Mouse (Mus musculus) frontal cortex, postnatal 36 days (tissue): ENCODE data around the gene Fbxo39.

Experiments
- DNase-seq, 2 experiments: peaks; one replicate each; pipeline ENCODE4 v3.0.0; 2022; ENCODE audit warnings: low spot score in 2 of 2

The Fbxo39 gene

DNA sequence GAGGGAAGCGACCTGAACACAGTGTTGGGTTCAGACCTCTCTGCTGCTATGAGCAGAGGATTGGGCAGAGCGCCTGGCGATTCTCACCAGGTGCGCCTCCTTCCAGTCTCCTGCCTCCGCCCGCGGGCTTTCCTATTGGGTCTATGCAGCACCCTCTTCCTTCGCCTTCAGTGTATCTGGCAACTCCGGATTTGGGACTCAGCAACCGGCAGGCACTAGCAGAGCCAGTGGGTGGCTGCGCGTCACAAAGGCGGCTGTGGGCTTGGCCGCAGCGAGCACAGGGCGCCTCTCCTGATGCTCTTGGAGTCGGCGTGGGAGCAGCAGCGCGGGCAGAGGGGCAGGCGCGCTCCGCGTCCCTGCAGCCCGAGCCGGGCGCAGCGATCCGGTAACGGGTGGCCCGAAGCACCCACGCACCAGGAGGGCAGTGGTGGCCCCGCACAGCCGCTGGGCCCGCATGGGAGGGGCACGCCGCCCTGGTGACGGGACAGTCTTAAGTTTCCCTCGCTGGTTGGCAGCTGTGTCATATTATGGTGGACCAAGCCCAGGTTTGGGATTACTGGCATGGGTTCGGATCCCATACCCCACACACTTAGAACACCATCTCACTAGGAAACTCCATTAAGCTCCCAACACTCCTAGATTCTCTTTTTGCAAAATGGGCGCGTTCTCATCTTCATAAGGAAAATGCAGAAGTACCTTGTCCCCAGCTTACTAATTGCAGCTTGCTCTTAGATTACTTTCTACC is at the start of gene Fbxo39:
Fbxo39 (plus strand) TSS at position 294 of the 745 bp plus-strand sequence.
- peak; percentile 61 to 65 for DNase-seq

DNA sequence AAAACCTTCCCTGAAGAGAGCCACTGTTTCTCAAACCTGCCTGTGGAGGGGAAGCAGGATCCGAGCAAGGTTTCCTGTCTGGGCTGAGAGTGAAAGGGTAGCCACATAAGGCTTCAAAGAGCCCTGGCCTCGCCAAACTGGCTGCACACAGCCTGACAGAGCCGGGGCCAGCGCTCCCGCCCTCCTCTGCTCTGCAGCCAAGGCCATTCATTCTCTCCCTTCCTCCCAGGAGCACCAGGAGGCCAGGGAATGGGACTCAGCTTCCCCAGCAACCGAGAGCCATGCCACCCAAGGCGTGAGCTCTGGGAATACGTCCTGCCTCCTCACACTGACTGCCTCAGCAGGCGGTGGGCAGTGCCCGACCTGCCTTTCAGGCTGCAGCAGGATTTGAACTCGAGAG is 48.8 kb upstream of the Fbxo39 start:
- DNase-seq = peak; percentile 27 to 52

- peak; percentile 58 to 61 for DNase-seq
These were observed 47.9 kb upstream of the Fbxo39 start for GRCm38 (mm10) chr11:72266207-72266959.

DNA sequence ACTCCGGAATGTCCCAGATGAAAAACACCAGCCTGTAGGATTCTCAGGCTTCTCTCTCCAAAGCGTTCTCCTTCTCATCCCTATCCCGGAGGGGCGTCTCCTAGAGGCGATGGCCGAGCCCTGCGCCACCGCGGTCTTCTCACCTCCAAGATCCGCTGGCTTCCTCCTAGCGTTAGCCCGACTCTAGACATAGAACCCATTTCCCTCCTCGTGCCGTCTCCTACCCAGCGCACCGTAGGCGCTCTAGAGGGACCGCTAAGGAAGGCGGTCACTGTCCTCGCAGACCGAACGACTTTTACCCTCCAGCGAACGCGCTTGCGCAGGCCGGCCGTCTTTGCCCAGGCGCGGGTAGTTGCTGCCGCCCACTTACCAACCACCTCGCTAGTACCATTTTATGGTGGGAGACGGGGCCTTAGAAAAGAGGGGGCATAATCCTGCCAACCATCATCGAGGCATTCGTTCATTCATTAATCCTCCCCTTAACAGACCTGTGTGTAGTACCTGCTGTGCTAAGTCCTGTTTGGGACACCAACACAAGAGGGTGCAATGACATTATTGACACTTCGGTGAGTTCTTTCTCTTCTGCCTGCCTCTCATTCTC is 47.2 kb upstream of the Fbxo39 start, which contains the start of gene Slc13a5:
Slc13a5 (minus strand) TSS at position 263 of the 601 bp plus-strand sequence.
- no peak for DNase-seq

- no peak for DNase-seq
These were observed 42.5 kb upstream of the Fbxo39 start for GRCm38 (mm10) chr11:72271761-72272160.

DNA sequence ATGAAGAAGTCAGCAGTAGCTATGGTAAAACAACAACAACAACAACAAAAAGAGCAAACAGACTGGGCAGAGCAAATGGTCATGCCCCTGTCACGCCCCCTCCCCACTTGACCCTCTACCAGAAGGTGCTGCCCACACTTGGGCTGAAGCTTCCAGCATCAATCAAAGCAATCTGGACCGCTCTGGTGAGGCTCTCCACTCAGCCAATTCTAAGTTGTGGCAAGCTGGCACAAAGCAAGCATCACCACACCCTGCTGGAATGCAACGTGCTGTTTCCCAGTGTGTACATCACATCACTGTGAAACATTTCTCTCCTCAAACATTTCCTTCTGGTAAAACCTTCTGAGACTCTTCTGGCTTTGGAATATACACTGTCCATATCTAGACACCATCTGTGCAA is 40.9 kb upstream of the Fbxo39 start:
- peak in 1 of 2 experiments; percentile 18 for DNase-seq

GRCm38 (mm10) chr11:72281143-72281851 is 32.9 kb upstream of the Fbxo39 start:
- DNase-seq = no peak

DNA sequence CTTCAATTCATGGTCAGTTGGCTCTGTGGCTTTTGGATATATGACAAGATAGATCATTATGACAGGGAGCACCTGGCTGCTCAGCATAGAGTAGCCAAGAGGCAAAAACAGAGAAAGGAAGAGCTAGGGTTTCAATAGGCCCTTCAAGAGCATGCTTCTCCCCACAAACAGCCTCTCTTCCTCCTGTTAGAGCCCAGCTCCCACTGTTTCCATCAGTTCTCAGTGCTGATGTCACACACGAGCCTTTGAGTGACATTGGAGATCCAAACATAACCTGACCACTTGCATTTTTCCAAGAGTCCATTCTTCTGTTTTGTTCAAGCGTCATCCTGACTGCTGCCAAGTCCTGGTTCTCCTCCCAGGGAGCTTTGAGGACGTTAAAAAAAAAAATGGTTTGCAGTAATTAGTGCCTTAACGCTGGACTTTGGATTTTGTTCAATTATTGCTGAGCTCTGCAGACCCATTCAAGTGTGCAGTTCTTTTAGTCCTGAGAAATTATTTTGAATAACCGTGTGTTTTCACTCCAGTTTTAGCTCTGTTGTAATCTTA is 32.3 kb upstream of the Fbxo39 start:
- DNase-seq = no peak

GRCm38 (mm10) chr11:72283486-72284224 is 30.6 kb upstream of the Fbxo39 start:
- DNase-seq = no peak

GRCm38 (mm10) chr11:72284532-72285182 is 29.6 kb upstream of the Fbxo39 start:
- peak; percentile 27 to 43 for DNase-seq

DNA sequence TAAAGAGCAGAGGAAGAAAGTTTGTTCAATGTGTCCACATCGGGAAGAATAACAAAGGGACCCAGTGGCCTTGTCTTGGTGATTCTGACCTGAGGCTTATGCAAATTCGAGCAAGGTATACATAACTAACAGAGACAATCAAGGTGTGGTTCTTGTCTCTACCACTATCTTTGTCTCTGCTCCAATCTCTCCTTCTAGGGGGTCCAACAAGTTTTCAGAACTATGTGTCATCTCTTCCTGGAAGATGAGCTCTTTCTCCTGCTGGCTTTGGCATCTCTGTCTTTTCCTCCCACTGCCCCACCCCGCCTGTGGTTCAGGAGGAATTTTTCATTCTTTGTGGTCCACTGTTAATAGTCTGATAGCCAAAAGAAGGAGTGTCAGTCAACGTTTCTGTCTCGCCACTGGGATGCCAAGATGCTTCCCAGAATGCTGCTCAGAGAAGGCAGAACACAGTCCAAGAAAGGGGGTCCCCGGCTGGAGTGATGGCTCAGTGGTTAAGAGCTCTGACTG is 28.2 kb upstream of the Fbxo39 start:
- DNase-seq = no peak

DNA sequence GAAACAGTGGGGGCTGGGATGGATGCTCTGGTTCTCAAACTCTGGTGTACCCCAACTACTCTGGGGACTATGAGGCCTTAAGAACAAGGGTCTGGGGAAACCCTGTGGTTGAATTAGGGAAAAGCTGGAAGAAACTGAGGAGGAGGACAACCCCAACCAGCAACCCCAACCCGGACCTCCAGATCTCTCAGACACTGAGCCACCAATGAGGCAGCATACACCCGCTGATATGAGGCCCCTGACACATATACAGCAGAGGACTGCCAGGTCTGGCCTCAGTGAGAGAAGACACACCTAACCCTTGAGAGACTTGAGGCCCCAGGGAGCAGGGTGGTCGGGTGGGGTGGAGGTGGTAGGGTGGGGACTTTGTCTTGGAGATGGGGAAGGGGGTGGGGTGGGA is 27.6 kb upstream of the Fbxo39 start:
- DNase-seq = no peak

- no peak for DNase-seq
These were observed 27.1 kb upstream of the Fbxo39 start for GRCm38 (mm10) chr11:72287126-72287525.

GRCm38 (mm10) chr11:72287543-72287942 is 26.7 kb upstream of the Fbxo39 start:
- DNase-seq = no peak

GRCm38 (mm10) chr11:72293116-72293515 is 21.1 kb upstream of the Fbxo39 start:
- DNase-seq = no peak

DNA sequence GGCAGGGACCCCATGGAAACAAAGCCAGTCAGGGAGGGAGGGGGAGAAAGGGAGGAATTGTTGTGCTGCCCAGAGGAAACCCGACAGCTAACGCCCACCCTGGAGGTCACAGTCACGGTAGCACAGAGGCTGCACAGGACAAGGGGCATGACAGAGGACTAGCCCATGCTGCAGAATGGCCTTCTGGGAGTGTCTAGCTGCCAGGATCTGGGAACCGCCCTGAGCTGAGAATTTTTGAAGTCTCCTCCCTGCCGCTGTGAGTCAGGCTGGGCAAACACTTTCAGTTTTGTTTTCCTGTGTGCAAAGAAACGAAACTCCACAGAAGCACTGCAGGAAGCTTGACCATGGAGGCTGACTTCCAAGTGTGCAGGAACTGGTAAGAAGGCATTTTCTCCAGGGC is 12.9 kb upstream of the Fbxo39 start, which contains the start of gene Xaf1:
Xaf1 (plus strand) TSS at position 296 of the 400 bp plus-strand sequence.
- peak; percentile 11 to 14 for DNase-seq

DNA sequence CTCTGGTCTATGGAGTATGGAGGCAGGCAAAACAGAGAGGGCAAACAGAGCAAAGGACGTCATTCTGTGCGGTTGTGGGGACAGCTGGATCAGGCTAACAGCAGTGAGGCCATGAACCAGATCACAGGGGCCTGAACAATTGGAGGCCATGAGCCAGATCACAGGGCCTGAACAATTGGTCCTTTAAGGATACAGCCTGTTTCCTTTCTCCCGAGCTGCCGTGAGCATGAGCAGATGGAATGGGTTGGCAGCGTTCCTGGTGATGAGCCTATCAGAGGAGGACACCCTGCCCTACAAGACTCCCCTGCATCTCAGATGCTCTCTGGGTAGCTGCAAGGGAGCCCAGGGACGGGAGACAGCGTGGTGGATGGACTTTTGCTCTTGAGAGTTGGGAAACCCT is 12.0 kb upstream of the Fbxo39 start:
- peak; percentile 63 to 72 for DNase-seq

DNA sequence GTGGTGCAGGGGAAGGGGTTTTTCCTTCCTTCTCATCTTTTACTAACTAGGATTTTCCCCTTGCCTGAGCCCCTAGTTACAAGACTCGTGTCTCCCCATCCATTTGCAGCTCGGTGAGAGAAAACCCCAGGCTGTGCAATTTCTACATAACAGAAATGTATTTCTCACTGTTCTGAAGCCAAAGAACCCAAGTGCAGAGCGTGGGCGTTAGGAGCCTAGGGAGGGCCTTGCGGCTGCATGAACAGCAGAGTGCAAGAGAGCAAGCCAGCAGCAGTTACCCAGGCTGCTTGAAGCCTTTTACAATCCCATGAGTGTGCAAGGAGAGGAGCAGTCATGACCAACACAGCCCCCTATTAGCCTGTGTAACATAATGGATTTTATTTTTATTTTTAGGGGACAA is 6.8 kb upstream of the Fbxo39 start:
- DNase-seq = peak; percentile 34 to 49

GRCm38 (mm10) chr11:72308982-72309381 is 5.3 kb upstream of the Fbxo39 start:
- DNase-seq = no peak

DNA sequence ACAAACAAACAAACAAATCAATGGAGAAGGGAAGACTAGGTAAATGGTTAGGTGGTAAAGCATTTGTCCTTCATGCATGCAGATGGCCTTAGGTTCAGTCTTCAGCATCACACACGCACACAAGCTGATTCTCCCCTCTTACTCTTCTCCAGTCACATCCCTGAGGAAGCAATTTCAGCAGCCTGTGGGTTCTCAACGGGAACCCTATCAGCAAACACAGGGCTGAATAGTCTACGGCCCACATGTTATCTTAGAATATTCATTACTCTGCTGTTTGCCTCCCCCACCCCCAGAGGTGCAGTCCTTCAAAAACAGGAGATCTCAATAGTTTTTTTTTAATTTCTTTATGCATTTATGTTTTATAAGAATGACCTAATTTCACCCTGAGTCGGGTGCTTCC is 3.8 kb upstream of the Fbxo39 start:
- no peak for DNase-seq
